Mouse (Mus musculus): ENCODE results near the gene Tulp1.

GRCm38 (mm10) chr17:28325751-28326150 is 39.3 kb downstream of the Tulp1 start:
- no peak for TF ChIP-seq CTCF (IDR thresholded peaks at IDR 0.05; ENCODE audit: low read depth, low read length)
- no peak for TF ChIP-seq POLR2A (IDR thresholded peaks at IDR 0.05; ENCODE audit: extremely low read depth, insufficient read depth, low read length)

All from liver, adult 2 months (tissue).